Mouse (Mus musculus) heart, embryonic 12.5 days (tissue): Measurements from ENCODE around the gene Insl3. TPM values are rescaled to one million over a fixed set of nuclear protein-coding genes. Genes with fewer than 3 reads are reported as not detected.
A peak's percentile ranks its signal among the peaks of the same experiment; 100 is the strongest.
"Not testable (repeated sequence)": the region's sequence is repeated elsewhere in the genome, so short reads cannot be mapped to it uniquely, and the experiment has no call there.

Experiments used
- ATAC-seq: fragments of 200-750 bp; cut with Nextera tagmentation; 2 replicates; pipeline ENCODE4 v1.8.0; 2017; ENCODE audit warnings: moderate TSS enrichment, moderate library complexity; ENCODE audit not compliant: insufficient number of reproducible peaks, low FRiP score
- H3K27ac ChIP-seq: fragments of 300-500 bp; sonication (generic); 2 replicates; pipeline ENCODE4 v1.5.1; 2016; ENCODE audit warnings: mild to moderate bottlenecking, moderate library complexity; ENCODE audit not compliant: poor library complexity, severe bottlenecking
- H3K27me3 ChIP-seq: fragments of 300-500 bp; sonication (generic); replicated peaks from 2 replicates; pipeline ENCODE4 v1.6.1; 2016; ENCODE audit warnings: mild to moderate bottlenecking, moderate library complexity
- H3K36me3 ChIP-seq: fragments of 300-500 bp; sonication (generic); 2 replicates; pipeline ENCODE4 v1.6.1; 2016; ENCODE audit warnings: mild to moderate bottlenecking, moderate library complexity
- H3K4me1 ChIP-seq: fragments of 300-500 bp; sonication (generic); replicated peaks from 2 replicates; pipeline ENCODE4 v1.6.1; 2016; ENCODE audit warnings: mild to moderate bottlenecking
- H3K4me2 ChIP-seq: fragments of 300-500 bp; sonication (generic); 2 replicates; pipeline ENCODE4 v1.6.1; 2016; ENCODE audit warnings: mild to moderate bottlenecking, moderate library complexity
- H3K4me3 ChIP-seq: fragments of 300-500 bp; sonication (generic); 2 replicates; pipeline ENCODE4 v1.5.1; 2016; ENCODE audit warnings: mild to moderate bottlenecking
- H3K9ac ChIP-seq: fragments of 300-500 bp; sonication (generic); 2 replicates; pipeline ENCODE4 v1.6.1; 2016; ENCODE audit warnings: mild to moderate bottlenecking, moderate library complexity
- H3K9me3 ChIP-seq: fragments of 300-500 bp; sonication (generic); replicated peaks from 2 replicates; pipeline ENCODE4 v1.6.1; 2016; ENCODE audit warnings: mild to moderate bottlenecking, moderate library complexity
- WGBS: fragments of 180-500 bp; shearing (Covaris S2); methylation state at CpG from one replicate; pipeline ENCODE4 v1.1.7; 2016; 5-methylcytosine and 5-hydroxymethylcytosine counted together
- polyA plus RNA-seq: library from polyadenylated mRNA; unstranded; fragments of >200 nt; fragmentation: Nextera tagmentation; extraction: Ambion mirVana; gene quantifications from 2 replicates; pipeline ENCODE4 v1.2.1, GENCODE M21; 2016

The Insl3 gene
- polyA plus RNA-seq, 1 experiment from 2014 or later: 2.4 TPM

GRCm38 (mm10) chr8:71693166-71694041 lies 4.4 kb downstream of the Insl3 start:
- no peaks in the 10 kb centered on the region for H3K36me3 ChIP-seq
- peaks cover 3% of the 10 kb centered on the region; the same call in 1 of the 2 replicates for H3K9me3 ChIP-seq
- H3K27me3 ChIP-seq: peaks cover 88% of the 10 kb centered on the region
- H3K4me2 ChIP-seq: peak overlapping the region; percentile 40
- H3K9ac ChIP-seq: no peak overlapping the region
- peaks cover 12% of the 10 kb centered on the region for H3K4me1 ChIP-seq
- ATAC-seq: peak; percentile 13; the same call in 1 of the 2 replicates
- H3K27ac ChIP-seq: no peak overlapping the region
- WGBS: 11% methylated on average over 68 of the region's 68 CpGs
- peak overlapping the region; percentile 25 for H3K4me3 ChIP-seq

- WGBS: 63% methylated on average over 12 of the region's 12 CpGs
- ATAC-seq, H3K4me3 ChIP-seq, H3K36me3 ChIP-seq, H3K27ac ChIP-seq, H3K9ac ChIP-seq, H3K9me3 ChIP-seq, H3K4me2 ChIP-seq: not testable (repeated sequence)
- H3K27me3 ChIP-seq: peaks cover 87% of the 10 kb centered on the region
- H3K4me1 ChIP-seq: peaks cover 14% of the 10 kb centered on the region
Observed at GRCm38 (mm10) chr8:71695456-71695855, 6.4 kb downstream of the Insl3 start.

GRCm38 (mm10) chr8:71700493-71701269 lies 11.7 kb downstream of the Insl3 start:
- H3K36me3 ChIP-seq: no peaks in the 10 kb centered on the region
- peak; percentile 27; the same call in 1 of the 2 replicates for ATAC-seq
- H3K9me3 ChIP-seq: no peaks in the 10 kb centered on the region
- H3K4me3 ChIP-seq: peak overlapping the region; percentile 42
- peak overlapping the region; percentile 65 for H3K4me2 ChIP-seq
- H3K4me1 ChIP-seq: peaks cover 19% of the 10 kb centered on the region
- no peak overlapping the region for H3K27ac ChIP-seq
- H3K9ac ChIP-seq: 0 out of 2 replicates have a peak overlapping the region, but pooled peaks have one; percentile 48
- peaks cover 83% of the 10 kb centered on the region for H3K27me3 ChIP-seq
- 5% methylated on average over 29 of the region's 29 CpGs for WGBS

GRCm38 (mm10) chr8:71701414-71702086 lies 12.5 kb downstream of the Insl3 start, which contains the start of gene B3gnt3:
Gene B3gnt3 (minus strand): TSS chr8:71701789.
- no peak within 1 kb of the TSS for H3K27ac ChIP-seq
- ATAC-seq: no peak
- WGBS: 13% methylated on average over 32 of the region's 34 CpGs
- peaks cover 19% of the 10 kb centered on the region for H3K4me1 ChIP-seq
- peaks cover 85% of the 10 kb centered on the region for H3K27me3 ChIP-seq
- H3K9me3 ChIP-seq: no peaks in the 10 kb centered on the region
- H3K4me2 ChIP-seq: peak within 1 kb of the TSS; percentile 65
- H3K4me3 ChIP-seq: peak within 1 kb of the TSS; percentile 42
- H3K36me3 ChIP-seq: no peaks in the 10 kb centered on the region
- peak within 1 kb of the TSS; percentile 59; the same call in 1 of the 2 replicates for H3K9ac ChIP-seq

- Histone ChIP-seq H3K36me3 (no peaks in the 10 kb centered on the region), H3K9me3 (no peaks in the 10 kb centered on the region), H3K4me1 (peaks cover 19% of the 10 kb centered on the region), H3K27me3 (peaks cover 86% of the 10 kb centered on the region), H3K4me3 (no peak overlapping the region), H3K27ac (no peak overlapping the region), H3K4me2 (peak overlapping the region; percentile 65; the same call in 1 of the 2 replicates), H3K9ac (no peak overlapping the region)
- ATAC-seq: peak; percentile 51
- 35% methylated on average over 4 of the region's 4 CpGs for WGBS
Observed at GRCm38 (mm10) chr8:71702087-71702432, 13.0 kb downstream of the Insl3 start.

- H3K4me3 ChIP-seq: no peak overlapping the region; the same call in 1 of the 2 replicates
- peaks cover 19% of the 10 kb centered on the region for H3K4me1 ChIP-seq
- H3K9me3 ChIP-seq: no peaks in the 10 kb centered on the region
- H3K4me2 ChIP-seq: peak overlapping the region; percentile 32
- WGBS: 63% methylated on average over 3 of the region's 3 CpGs
- no peak overlapping the region for H3K9ac ChIP-seq
- no peak overlapping the region for H3K27ac ChIP-seq
- H3K36me3 ChIP-seq: no peaks in the 10 kb centered on the region
- peaks cover 89% of the 10 kb centered on the region for H3K27me3 ChIP-seq
- ATAC-seq: peak; percentile 37; the same call in 1 of the 2 replicates
Observed at GRCm38 (mm10) chr8:71702923-71703322, 13.9 kb downstream of the Insl3 start.

- H3K4me1 ChIP-seq: peaks cover 19% of the 10 kb centered on the region
- not testable (repeated sequence) for H3K9me3 ChIP-seq, H3K4me3 ChIP-seq, H3K27ac ChIP-seq, H3K9ac ChIP-seq, ATAC-seq, H3K4me2 ChIP-seq, H3K36me3 ChIP-seq
- H3K27me3 ChIP-seq: peaks cover 92% of the 10 kb centered on the region
Observed at GRCm38 (mm10) chr8:71703400-71703799, 14.4 kb downstream of the Insl3 start.

- ATAC-seq: no peak
- peaks cover 5% of the 10 kb centered on the region; the same call in 1 of the 2 replicates for H3K4me1 ChIP-seq
- no peak overlapping the region for H3K4me2 ChIP-seq
- no peaks in the 10 kb centered on the region for H3K36me3 ChIP-seq
- 27% methylated on average over 8 of the region's 8 CpGs for WGBS
- H3K9me3 ChIP-seq: no peaks in the 10 kb centered on the region
- H3K27me3 ChIP-seq: peaks cover 91% of the 10 kb centered on the region
- no peak overlapping the region for H3K9ac ChIP-seq
- no peak overlapping the region for H3K4me3 ChIP-seq
- H3K27ac ChIP-seq: no peak overlapping the region
Observed at GRCm38 (mm10) chr8:71707874-71708273, 18.9 kb downstream of the Insl3 start.

- WGBS: 35% methylated on average over 25 of the region's 25 CpGs
- Histone ChIP-seq H3K27ac (no peak overlapping the region), H3K9me3 (no peaks in the 10 kb centered on the region), H3K4me3 (peak overlapping the region; percentile 4; the same call in 1 of the 2 replicates), H3K4me2 (peak overlapping the region; percentile 51), H3K36me3 (no peaks in the 10 kb centered on the region), H3K27me3 (peaks cover 88% of the 10 kb centered on the region), H3K4me1 (peaks cover 5% of the 10 kb centered on the region; the same call in 1 of the 2 replicates), H3K9ac (no peak overlapping the region)
- ATAC-seq: peak; percentile 1; the same call in 1 of the 2 replicates
Observed at GRCm38 (mm10) chr8:71709134-71709799, 20.3 kb downstream of the Insl3 start.

GRCm38 (mm10) chr8:71709800-71710446 lies 20.9 kb downstream of the Insl3 start:
- Histone ChIP-seq H3K4me3 (peak overlapping the region; percentile 4; the same call in 1 of the 2 replicates), H3K4me2 (peak overlapping the region; percentile 51), H3K27ac (no peak overlapping the region), H3K9ac (no peak overlapping the region), H3K4me1 (peaks cover 5% of the 10 kb centered on the region; the same call in 1 of the 2 replicates), H3K27me3 (peaks cover 87% of the 10 kb centered on the region), H3K9me3 (no peaks in the 10 kb centered on the region), H3K36me3 (no peaks in the 10 kb centered on the region)
- WGBS: 19% methylated on average over 25 of the region's 25 CpGs
- peak; percentile 35 for ATAC-seq
